Mouse (Mus musculus) neural tube, embryonic 14.5 days (tissue): Measurements from ENCODE around the gene Aak1. TPM values are rescaled to one million over a fixed set of nuclear protein-coding genes. Genes with fewer than 3 reads are reported as not detected.

Experiments used
- ATAC-seq: fragments of 200-750 bp; cut with Nextera tagmentation; 2 replicates; pipeline ENCODE4 v1.8.0; 2017; ENCODE audit warnings: low read depth, mild to moderate bottlenecking, moderate TSS enrichment, moderate library complexity
- H3K27ac ChIP-seq: fragments of 300-500 bp; sonication (generic); 2 replicates; pipeline ENCODE4 v1.5.1; 2014; ENCODE audit warnings: low read depth, mild to moderate bottlenecking, control low read depth, low read length, moderate library complexity, mixed read lengths
- H3K27me3 ChIP-seq: fragments of 300-500 bp; sonication (generic); 2 replicates; pipeline ENCODE4 v1.6.1; 2014; ENCODE audit warnings: low read length; ENCODE audit not compliant: control insufficient read depth, insufficient read depth
- H3K36me3 ChIP-seq: fragments of 300-500 bp; sonication (generic); 2 replicates; pipeline ENCODE4 v1.6.1; 2014; ENCODE audit warnings: low read length, mixed read lengths; ENCODE audit not compliant: control insufficient read depth, insufficient read depth
- H3K4me1 ChIP-seq: fragments of 300-500 bp; sonication (generic); 2 replicates; pipeline ENCODE4 v1.6.1; 2014; ENCODE audit warnings: low read length; ENCODE audit not compliant: control insufficient read depth, insufficient read depth
- H3K4me2 ChIP-seq: fragments of 300-500 bp; sonication (generic); 2 replicates; pipeline ENCODE4 v1.6.1; 2014; ENCODE audit warnings: mild to moderate bottlenecking, low read depth, low read length, control low read depth
- H3K4me3 ChIP-seq: fragments of 300-500 bp; sonication (generic); 2 replicates; pipeline ENCODE4 v1.5.1; 2014; ENCODE audit warnings: low read depth, low read length, control low read depth, mixed read lengths
- H3K9ac ChIP-seq: fragments of 300-500 bp; sonication (generic); replicated peaks from 2 replicates; pipeline ENCODE4 v1.6.1; 2014; ENCODE audit warnings: low read depth, mild to moderate bottlenecking, control low read depth, low read length, mixed read lengths
- H3K9me3 ChIP-seq: fragments of 300-500 bp; sonication (generic); 2 replicates; pipeline ENCODE4 v1.6.1; 2016; ENCODE audit warnings: low read length; ENCODE audit not compliant: control insufficient read depth
- WGBS: fragments of 180-500 bp; shearing (Covaris S2); extraction: QIAGEN DNeasy Blood & Tissue Kit; methylation state at CpG from one replicate; pipeline ENCODE4 v1.1.7; 2014; 5-methylcytosine and 5-hydroxymethylcytosine counted together
- polyA plus RNA-seq: library from polyadenylated mRNA; unstranded; fragments of >200 nt; fragmentation: Nextera tagmentation; extraction: Ambion mirVana; gene quantifications from 2 replicates; pipeline ENCODE4 v1.2.1, GENCODE M21; 2014

The Aak1 gene
- polyA plus RNA-seq, 1 experiment from 2014 or later: 53.6 TPM

GRCm38 (mm10) chr6:86917231-86917630 is 67.9 kb downstream of the Aak1 start:
- H3K27me3 ChIP-seq: no peaks in the 10 kb centered on the region
- H3K27ac ChIP-seq: no peak overlapping the region
- 67% methylated on average over 4 of the region's 4 CpGs for WGBS

GRCm38 (mm10) chr6:86918058-86918835 is 68.9 kb downstream of the Aak1 start:
- Histone ChIP-seq H3K4me2 (no peak overlapping the region), H3K9ac (no peak overlapping the region), H3K36me3 (no peaks in the 10 kb centered on the region), H3K4me3 (no peak overlapping the region), H3K27ac (no peak overlapping the region), H3K9me3 (no peaks in the 10 kb centered on the region), H3K27me3 (no peaks in the 10 kb centered on the region), H3K4me1 (no peaks in the 10 kb centered on the region)
- no peak for ATAC-seq
- 79% methylated on average over 7 of the region's 7 CpGs for WGBS

More at GRCm38 (mm10) chr6:86917231-86917630, 67.9 kb downstream of the Aak1 start:
- H3K4me2 ChIP-seq: no peak overlapping the region
- ATAC-seq: no peak
- H3K9me3 ChIP-seq: no peaks in the 10 kb centered on the region
- no peak overlapping the region for H3K9ac ChIP-seq
- H3K4me3 ChIP-seq: no peak overlapping the region
- H3K36me3 ChIP-seq: no peaks in the 10 kb centered on the region
- H3K4me1 ChIP-seq: no peaks in the 10 kb centered on the region

- ATAC-seq: no peak
Measured at GRCm38 (mm10) chr6:86921880-86922279, 72.6 kb downstream of the Aak1 start.

GRCm38 (mm10) chr6:86924746-86925145 is 75.4 kb downstream of the Aak1 start:
- Histone ChIP-seq H3K4me1 (no peaks in the 10 kb centered on the region), H3K27me3 (no peaks in the 10 kb centered on the region), H3K27ac (no peak overlapping the region), H3K9me3 (no peaks in the 10 kb centered on the region), H3K9ac (no peak overlapping the region), H3K4me3 (no peak overlapping the region), H3K36me3 (no peaks in the 10 kb centered on the region), H3K4me2 (no peak overlapping the region)
- ATAC-seq: no peak
- 95% methylated on average over 4 of the region's 4 CpGs for WGBS

More at GRCm38 (mm10) chr6:86921880-86922279, 72.6 kb downstream of the Aak1 start:
- Histone ChIP-seq H3K4me3 (no peak overlapping the region), H3K4me1 (no peaks in the 10 kb centered on the region), H3K36me3 (no peaks in the 10 kb centered on the region), H3K27me3 (no peaks in the 10 kb centered on the region), H3K9me3 (no peaks in the 10 kb centered on the region), H3K4me2 (no peak overlapping the region), H3K9ac (no peak overlapping the region), H3K27ac (no peak overlapping the region)
- WGBS: 21% methylated on average over 4 of the region's 4 CpGs

- no peak overlapping the region for H3K27ac ChIP-seq
- no peak overlapping the region for H3K4me3 ChIP-seq
- no peaks in the 10 kb centered on the region for H3K4me1 ChIP-seq
- H3K4me2 ChIP-seq: no peak overlapping the region
- ATAC-seq: no peak
- 69% methylated on average over 5 of the region's 5 CpGs for WGBS
- no peaks in the 10 kb centered on the region for H3K9me3 ChIP-seq
- no peaks in the 10 kb centered on the region for H3K27me3 ChIP-seq
- H3K9ac ChIP-seq: no peak overlapping the region
- H3K36me3 ChIP-seq: peaks cover 18% of the 10 kb centered on the region
Measured at GRCm38 (mm10) chr6:86934541-86934940, 85.2 kb downstream of the Aak1 start.

GRCm38 (mm10) chr6:86939797-86940196 is 90.5 kb downstream of the Aak1 start:
- H3K4me3 ChIP-seq: no peak overlapping the region
- H3K9ac ChIP-seq: no peak overlapping the region
- peaks cover 18% of the 10 kb centered on the region for H3K36me3 ChIP-seq
- H3K9me3 ChIP-seq: no peaks in the 10 kb centered on the region
- H3K27ac ChIP-seq: no peak overlapping the region
- ATAC-seq: no peak
- no peaks in the 10 kb centered on the region for H3K27me3 ChIP-seq
- H3K4me1 ChIP-seq: no peaks in the 10 kb centered on the region
- H3K4me2 ChIP-seq: no peak overlapping the region
- 95% methylated on average over 7 of the region's 7 CpGs for WGBS

GRCm38 (mm10) chr6:86940966-86941365 is 91.6 kb downstream of the Aak1 start:
- H3K36me3 ChIP-seq: peaks cover 17% of the 10 kb centered on the region
- no peaks in the 10 kb centered on the region for H3K27me3 ChIP-seq
- H3K27ac ChIP-seq: no peak overlapping the region
- no peaks in the 10 kb centered on the region for H3K9me3 ChIP-seq
- H3K4me3 ChIP-seq: no peak overlapping the region
- no peaks in the 10 kb centered on the region for H3K4me1 ChIP-seq
- 96% methylated on average over 9 of the region's 9 CpGs for WGBS
- no peak for ATAC-seq
- H3K9ac ChIP-seq: no peak overlapping the region
- no peak overlapping the region for H3K4me2 ChIP-seq

GRCm38 (mm10) chr6:86947100-86947499 is 97.8 kb downstream of the Aak1 start:
- Histone ChIP-seq H3K4me3 (no peak overlapping the region), H3K27me3 (no peaks in the 10 kb centered on the region), H3K4me1 (0 out of 2 replicates have a peak, but pooled peaks cover 5% of the 10 kb centered on the region), H3K27ac (no peak overlapping the region), H3K36me3 (peaks cover 21% of the 10 kb centered on the region), H3K9ac (no peak overlapping the region), H3K9me3 (no peaks in the 10 kb centered on the region), H3K4me2 (no peak overlapping the region)
- WGBS: 85% methylated on average over 8 of the region's 8 CpGs
- no peak for ATAC-seq

GRCm38 (mm10) chr6:86948746-86949145 is 99.4 kb downstream of the Aak1 start:
- Histone ChIP-seq H3K27me3 (no peaks in the 10 kb centered on the region), H3K9ac (no peak overlapping the region), H3K4me1 (0 out of 2 replicates have a peak, but pooled peaks cover 5% of the 10 kb centered on the region), H3K36me3 (peaks cover 22% of the 10 kb centered on the region), H3K4me2 (no peak overlapping the region), H3K9me3 (no peaks in the 10 kb centered on the region), H3K27ac (no peak overlapping the region), H3K4me3 (no peak overlapping the region)
- WGBS: 96% methylated on average over 2 of the region's 2 CpGs
- no peak for ATAC-seq
